Comparison of ENCODE assay signal across 8 mouse cellular contexts in genomic region chr5:65107773-65108432, GRCm38 (mm10). TPM values are rescaled to one million over a fixed set of nuclear protein-coding genes. Genes with fewer than 3 reads are reported as not detected.
DNase-seq lines count a peak whose midpoint lies in the region; ATAC-seq and TF ChIP-seq lines count a peak whose summit lies in the region.

No protein-coding gene starts in this region.

- H3K4me3 ChIP-seq in heart, embryonic 11.5 days (ENCODE audit: low read depth, low read length) = peak overlapping the region; percentile 92
- peak overlapping the region; percentile 79 for H3K4me3 ChIP-seq in kidney, embryonic 15.5 days (replicated peaks)
- peak overlapping the region; percentile 76 for H3K4me3 ChIP-seq in small intestine, adult 2 months (ENCODE audit: low read depth, low read length)

- WGBS in heart, embryonic 11.5 days (ENCODE audit: insufficient replicate concordance) = 2% methylated on average over 38 of the region's 42 CpGs
- WGBS in kidney, embryonic 15.5 days = 4% methylated on average over 40 of the region's 42 CpGs
- WGBS in small intestine, adult 2 months = 4% methylated on average over 41 of the region's 42 CpGs

- DNase-seq in B cell, adult 2 months = peak; percentile 57 to 60
- DNase-seq in MEL-GATA-1-ER (ENCODE audit: extremely low read depth, low read depth) = peak; percentile 54
- peak; percentile 66 for DNase-seq in embryo, embryonic 9.5 days (ENCODE audit: extremely low spot score)
- DNase-seq in lung, postnatal 36 days = peak; percentile 47

- H3K9me3 ChIP-seq in heart, embryonic 11.5 days (replicated peaks; ENCODE audit: control insufficient read depth, low read length) = no peaks in the 10 kb centered on the region
- H3K9me3 ChIP-seq in kidney, embryonic 15.5 days (replicated peaks) = no peaks in the 10 kb centered on the region

- peak; percentile 27; the same call in 1 of the 2 replicates for ATAC-seq in heart, embryonic 11.5 days (replicated peaks; ENCODE audit: insufficient number of reproducible peaks, low FRiP score, low TSS enrichment)
- peak; percentile 59 for ATAC-seq in kidney, embryonic 15.5 days (replicated peaks; ENCODE audit: low FRiP score)
- no peak for ATAC-seq in erythroid progenitor cell, adult 5-6 weeks (replicated peaks; ENCODE audit: low FRiP score, poor library complexity, severe bottlenecking)

- H3K4me2 ChIP-seq in heart, embryonic 11.5 days = peak overlapping the region; percentile 82
- H3K4me2 ChIP-seq in kidney, embryonic 15.5 days = peak overlapping the region; percentile 76

- no peak for TF ChIP-seq POLR2A in small intestine, adult 2 months (IDR thresholded peaks at IDR 0.05; ENCODE audit: low read depth, low read length)

- H3K36me3 ChIP-seq in heart, embryonic 11.5 days (ENCODE audit: control insufficient read depth, insufficient read depth, low read length) = no peaks in the 10 kb centered on the region
- no peaks in the 10 kb centered on the region for H3K36me3 ChIP-seq in kidney, embryonic 15.5 days
- no peaks in the 10 kb centered on the region for H3K36me3 ChIP-seq in small intestine, adult 2 months (ENCODE audit: control insufficient read depth, insufficient read depth, low read length)

- H3K4me1 ChIP-seq in heart, embryonic 11.5 days (ENCODE audit: control insufficient read depth, insufficient read depth, low read length) = peaks cover 6% of the 10 kb centered on the region
- H3K4me1 ChIP-seq in kidney, embryonic 15.5 days = peaks cover 17% of the 10 kb centered on the region; the same call in 1 of the 2 replicates
- no peaks in the 10 kb centered on the region for H3K4me1 ChIP-seq in small intestine, adult 2 months (ENCODE audit: control insufficient read depth, insufficient read depth, insufficient read length, low read length)

- no peak for TF ChIP-seq CTCF in small intestine, adult 2 months (IDR thresholded peaks at IDR 0.05; ENCODE audit: extremely low read depth, insufficient read length, insufficient replicate concordance, low read depth, low read length)

- H3K27ac ChIP-seq in heart, embryonic 11.5 days (ENCODE audit: low read depth, low read length) = peak overlapping the region; percentile 86
- peak overlapping the region; percentile 87 for H3K27ac ChIP-seq in kidney, embryonic 15.5 days
- H3K27ac ChIP-seq in small intestine, adult 2 months (ENCODE audit: insufficient read depth, low read depth, low read length) = no peak overlapping the region

- peak overlapping the region; percentile 90 for H3K9ac ChIP-seq in heart, embryonic 11.5 days (ENCODE audit: low read depth, low read length)
- peak overlapping the region; percentile 73 for H3K9ac ChIP-seq in kidney, embryonic 15.5 days

- no peaks in the 10 kb centered on the region for H3K27me3 ChIP-seq in heart, embryonic 11.5 days (ENCODE audit: control insufficient read depth, insufficient read depth, low read length)
- H3K27me3 ChIP-seq in kidney, embryonic 15.5 days = no peaks in the 10 kb centered on the region
- no peaks in the 10 kb centered on the region for H3K27me3 ChIP-seq in small intestine, adult 2 months (ENCODE audit: control insufficient read depth, insufficient read depth, low read length)

RNA-seq across cellular contexts. Expression of gene Klhl5, which starts 0.6 kb away (rescaled TPM):
- 13.3 and 17.7 TPM in 2 replicates for polyA plus RNA-seq in heart, embryonic 11.5 days (2014; fragmentation: Nextera tagmentation; extraction: Ambion mirVana)
- 18.4 and 19.0 TPM in 2 replicates for polyA plus RNA-seq in kidney, embryonic 15.5 days (2015; fragmentation: Nextera tagmentation; extraction: Ambion mirVana)
- 4.6 and 6.6 TPM in 2 replicates for polyA plus RNA-seq in small intestine, adult 2 months (2012; rRNA removed)
- 14.4 and 22.2 TPM in 2 replicates for total RNA-seq in erythroid progenitor cell, adult 5-6 weeks (2015; ENCODE audit: low replicate concordance)
- 6.4 and 6.8 TPM in 2 replicates for total RNA-seq in erythroid progenitor cell, adult 5-6 weeks (2017; ENCODE audit: low replicate concordance)

RNA-seq across cellular contexts. Expression of gene Tmem156, which starts 16.0 kb away (rescaled TPM):
- 0.15 TPM in 1 of 2 replicates, not detected in the other for polyA plus RNA-seq in heart, embryonic 11.5 days (2014; fragmentation: Nextera tagmentation; extraction: Ambion mirVana)
- polyA plus RNA-seq in kidney, embryonic 15.5 days (2015; fragmentation: Nextera tagmentation; extraction: Ambion mirVana) = 0.15 and 0.31 TPM in 2 replicates
- polyA plus RNA-seq in small intestine, adult 2 months (2012; rRNA removed) = 0.23 and 0.29 TPM in 2 replicates
- 2.5 and 4.0 TPM in 2 replicates for total RNA-seq in erythroid progenitor cell, adult 5-6 weeks (2015; ENCODE audit: low replicate concordance)
- total RNA-seq in erythroid progenitor cell, adult 5-6 weeks (2017; ENCODE audit: low replicate concordance) = 2.1 and 16.3 TPM in 2 replicates
